Mouse (Mus musculus): Measurements from ENCODE around the gene Batf.

GRCm38 (mm10) chr12:85707391-85707790, 20.9 kb downstream of the Batf start:
- no peak for TF ChIP-seq CTCF (conservative IDR thresholded peaks at IDR 0.05; ENCODE audit: low read length)
- TF ChIP-seq POU5F1 (IDR thresholded peaks at IDR 0.05; ENCODE audit: borderline replicate concordance, low read length) = no peak

All from E14TG2a.4 (cell line).